Mouse (Mus musculus) small intestine, adult 2 months (tissue): ENCODE results near the gene H2-DMb2. TPM values are rescaled to one million over a fixed set of nuclear protein-coding genes. Genes with fewer than 3 reads are reported as not detected.

Experiments used
- H3K27ac ChIP-seq: fragments of 200-500 bp; 2 replicates; pipeline ENCODE4 v1.5.1; 2012; ENCODE audit warnings: low read depth, low read length, control low read depth, inconsistent platforms; ENCODE audit not compliant: insufficient read depth
- H3K27me3 ChIP-seq: fragments of 200-500 bp; 2 replicates; pipeline ENCODE4 v1.6.1; 2012; ENCODE audit warnings: mild to moderate bottlenecking, moderate library complexity, low read length, inconsistent platforms; ENCODE audit not compliant: control insufficient read depth, insufficient read depth
- H3K36me3 ChIP-seq: fragments of 200-500 bp; 2 replicates; pipeline ENCODE4 v1.6.1; 2012; ENCODE audit warnings: mild to moderate bottlenecking, low read length, control low read depth, inconsistent platforms; ENCODE audit not compliant: control insufficient read depth, insufficient read depth
- H3K4me1 ChIP-seq: fragments of 200-500 bp; 2 replicates; pipeline ENCODE4 v1.6.1; 2012; ENCODE audit warnings: low read length, inconsistent platforms, mixed read lengths; ENCODE audit not compliant: control insufficient read depth, insufficient read depth, insufficient read length
- H3K4me3 ChIP-seq: fragments of 200-500 bp; 2 replicates; pipeline ENCODE4 v1.5.1; 2012; ENCODE audit warnings: low read depth, mild to moderate bottlenecking, control low read depth, inconsistent platforms, low read length, moderate library complexity
- CTCF ChIP-seq: fragments of 200-500 bp; IDR thresholded peaks from 2 replicates; pipeline ENCODE4 v1.5.1; 2012; ENCODE audit warnings: low read depth, mild to moderate bottlenecking, control low read depth, inconsistent platforms, low read length, moderate library complexity, mixed read lengths; ENCODE audit not compliant: insufficient replicate concordance, insufficient read length; ENCODE audit errors: extremely low read depth
- POLR2A ChIP-seq: fragments of 200-500 bp; IDR thresholded peaks from 2 replicates; pipeline ENCODE4 v1.6.1; 2012; ENCODE audit warnings: low read depth, mild to moderate bottlenecking, control low read depth, inconsistent platforms, low read length, moderate library complexity
- WGBS: fragments of 180-500 bp; shearing (Covaris S2); methylation state at CpG from one replicate; pipeline ENCODE4 v1.1.7; 2018; 5-methylcytosine and 5-hydroxymethylcytosine counted together
- polyA plus RNA-seq: library from polyadenylated mRNA; depleted of rRNA; stranded (reverse); fragments of >200 nt; gene quantifications from 2 replicates; pipeline ENCODE4 v1.2.3, GENCODE M21; 2012

H2-DMb2 gene
- polyA plus RNA-seq, 1 experiment = 25.4 TPM

GRCm38 (mm10) chr17:34188986-34189385, 45.9 kb downstream of the H2-DMb2 start:
- 82% methylated on average over 6 of the region's 6 CpGs for WGBS
- Histone ChIP-seq H3K27me3 (no peaks in the 10 kb centered on the region), H3K36me3 (peaks cover 40% of the 10 kb centered on the region), H3K4me3 (peak overlapping the region; percentile 52), H3K27ac (0 out of 2 replicates have a peak overlapping the region, but pooled peaks have one; percentile 2), H3K4me1 (peaks cover 33% of the 10 kb centered on the region)
- TF ChIP-seq CTCF (no peak), POLR2A (no peak)

DNA sequence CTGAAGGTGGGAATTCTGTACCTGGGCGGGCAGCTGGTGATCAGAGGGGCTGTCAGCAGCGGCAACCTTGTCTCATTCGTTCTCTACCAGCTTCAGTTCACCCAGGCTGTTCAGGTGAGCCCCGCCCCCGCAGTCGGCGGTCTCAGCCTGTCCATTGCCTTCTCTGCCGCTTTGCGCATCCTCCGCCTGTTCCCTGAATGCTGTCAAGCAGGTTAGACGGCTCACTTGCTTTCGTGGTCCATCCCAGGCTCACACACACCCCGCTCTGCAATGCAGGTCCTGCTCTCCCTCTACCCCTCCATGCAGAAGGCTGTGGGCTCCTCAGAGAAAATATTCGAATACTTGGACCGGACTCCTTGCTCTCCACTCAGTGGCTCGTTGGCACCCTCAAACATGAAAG, 49.7 kb downstream of the H2-DMb2 start:
- Histone ChIP-seq H3K27ac (no peak overlapping the region), H3K4me1 (peaks cover 29% of the 10 kb centered on the region), H3K27me3 (no peaks in the 10 kb centered on the region), H3K36me3 (peaks cover 58% of the 10 kb centered on the region), H3K4me3 (no peak overlapping the region)
- 58% methylated on average over 16 of the region's 16 CpGs for WGBS
- TF ChIP-seq CTCF = no peak
- TF ChIP-seq POLR2A = no peak

GRCm38 (mm10) chr17:34193468-34193867, 50.4 kb downstream of the H2-DMb2 start:
- TF ChIP-seq CTCF = no peak
- TF ChIP-seq POLR2A = no peak
- Histone ChIP-seq H3K27me3 (no peaks in the 10 kb centered on the region), H3K4me1 (peaks cover 29% of the 10 kb centered on the region), H3K36me3 (peaks cover 58% of the 10 kb centered on the region), H3K4me3 (no peak overlapping the region), H3K27ac (no peak overlapping the region)
- WGBS = 82% methylated on average over 8 of the region's 8 CpGs

- Histone ChIP-seq H3K4me3 (no peak overlapping the region), H3K36me3 (peaks cover 55% of the 10 kb centered on the region), H3K27me3 (no peaks in the 10 kb centered on the region), H3K27ac (no peak overlapping the region), H3K4me1 (peaks cover 23% of the 10 kb centered on the region)
- TF ChIP-seq CTCF (no peak), POLR2A (no peak)
- 92% methylated on average over 4 of the region's 4 CpGs for WGBS
These were observed 51.6 kb downstream of the H2-DMb2 start for GRCm38 (mm10) chr17:34194723-34195122.

- Histone ChIP-seq H3K4me3 (no peak overlapping the region), H3K27ac (peak overlapping the region; percentile 4; the same call in 1 of the 2 replicates), H3K36me3 (peaks cover 57% of the 10 kb centered on the region), H3K4me1 (peaks cover 8% of the 10 kb centered on the region; the same call in 1 of the 2 replicates), H3K27me3 (no peaks in the 10 kb centered on the region)
- TF ChIP-seq POLR2A = no peak
- 80% methylated on average over 12 of the region's 12 CpGs for WGBS
These were observed 53.4 kb downstream of the H2-DMb2 start for GRCm38 (mm10) chr17:34196491-34196890.

- 18% methylated on average over 41 of the region's 41 CpGs for WGBS
- Histone ChIP-seq H3K4me3 (peak within 1 kb of the TSS; percentile 75), H3K27me3 (no peaks in the 10 kb centered on the region), H3K36me3 (peaks cover 51% of the 10 kb centered on the region), H3K4me1 (peaks cover 5% of the 10 kb centered on the region; the same call in 1 of the 2 replicates), H3K27ac (peak within 1 kb of the TSS; percentile 73)
- TF ChIP-seq CTCF = no peak
- TF ChIP-seq POLR2A = no peak
These were observed 54.1 kb downstream of the H2-DMb2 start, which contains the start of gene Psmb8 for GRCm38 (mm10) chr17:34196941-34197894. Gene Psmb8, plus strand, starts transcription at chr17:34197721.

GRCm38 (mm10) chr17:34197904-34198520, 54.9 kb downstream of the H2-DMb2 start:
- TF ChIP-seq POLR2A (peak; percentile 83), CTCF (no peak)
- WGBS = under 1% methylated on average over 32 of the region's 32 CpGs
- no peaks in the 10 kb centered on the region for H3K27me3 ChIP-seq
- H3K36me3 ChIP-seq = peaks cover 47% of the 10 kb centered on the region
- H3K27ac ChIP-seq = peak overlapping the region; percentile 73
- peaks cover 5% of the 10 kb centered on the region; the same call in 1 of the 2 replicates for H3K4me1 ChIP-seq
- peak overlapping the region; percentile 75 for H3K4me3 ChIP-seq
